Mouse (Mus musculus) myocyte (in vitro differentiated cells): ENCODE measurements at regions not wholly inside any gene's neighbourhood (a gene's known extent, or its start where the extent isn't known, plus 50 kb on each side); places are given as distances from the start of the nearest gene placed in this dataset.

ENCODE experiments used
- H3K27me3 ChIP-seq: one replicate; pipeline ENCODE4 v1.6.1; 2011; ENCODE audit not compliant: control insufficient read depth, insufficient read depth, insufficient read length
- H3K36me3 ChIP-seq: one replicate; pipeline ENCODE4 v1.6.1; 2011; ENCODE audit not compliant: control insufficient read depth, insufficient read depth
- H3K4me2 ChIP-seq: one replicate; pipeline ENCODE4 v1.6.1; 2011; ENCODE audit warnings: low read depth, control low read depth
- H3K4me3 ChIP-seq: one replicate; pipeline ENCODE4 v1.5.1; 2011; ENCODE audit warnings: mild to moderate bottlenecking, control low read depth, moderate library complexity
- H3K79me2 ChIP-seq: one replicate; pipeline ENCODE4 v1.6.1; 2011; ENCODE audit not compliant: control insufficient read depth, insufficient read depth
- H3ac ChIP-seq: one replicate; pipeline ENCODE4 v1.6.1; 2011; ENCODE audit not compliant: control insufficient read depth, insufficient read length
- CEBPB ChIP-seq: IDR thresholded peaks from 2 replicates; pipeline ENCODE4 v1.6.1; 2011; ENCODE audit warnings: mild to moderate bottlenecking, moderate library complexity; ENCODE audit not compliant: poor library complexity, insufficient read depth, severe bottlenecking
- E2F4 ChIP-seq: IDR thresholded peaks from one replicate; pipeline ENCODE4 v1.6.1; 2011; ENCODE audit warnings: mild to moderate bottlenecking, control low read depth, moderate library complexity; ENCODE audit not compliant: insufficient read depth
- MAX ChIP-seq: IDR thresholded peaks from one replicate; pipeline ENCODE4 v1.6.1; 2011; ENCODE audit warnings: low read depth, mild to moderate bottlenecking, control low read depth
- MYOD1 ChIP-seq, 3 experiments: IDR thresholded peaks; one replicate each; pipeline ENCODE4 v1.6.1; 2011; ENCODE audit warnings: control low read depth in 2 of 3, low read depth in 2 of 3, mild to moderate bottlenecking in 2 of 3, moderate library complexity in 1 of 3; ENCODE audit not compliant: insufficient read length in 2 of 3, control insufficient read depth in 1 of 3
- MYOG ChIP-seq, 3 experiments: IDR thresholded peaks; one replicate each; pipeline ENCODE4 v1.6.1; 2011; ENCODE audit warnings: control low read depth in 2 of 3, low read depth in 2 of 3, mild to moderate bottlenecking in 2 of 3; ENCODE audit not compliant: insufficient read length in 2 of 3, control insufficient read depth in 1 of 3, insufficient read depth in 1 of 3
- POLR2A ChIP-seq: IDR thresholded peaks from one replicate; pipeline ENCODE4 v1.6.1; 2011; ENCODE audit warnings: low read depth, mild to moderate bottlenecking, control low read depth, moderate library complexity; ENCODE audit not compliant: insufficient read length
- POLR2AphosphoS2 ChIP-seq: IDR thresholded peaks from one replicate; pipeline ENCODE4 v1.6.1; 2011; ENCODE audit warnings: low read depth, control low read depth; ENCODE audit not compliant: insufficient read length
- REST ChIP-seq: IDR thresholded peaks from one replicate; pipeline ENCODE4 v1.6.1; 2011; ENCODE audit warnings: mild to moderate bottlenecking, control low read depth, moderate library complexity; ENCODE audit not compliant: insufficient read depth, insufficient read length
- SRF ChIP-seq: IDR thresholded peaks from one replicate; pipeline ENCODE4 v1.6.1; 2011; ENCODE audit warnings: low read depth; ENCODE audit not compliant: control insufficient read depth, insufficient read length
- TCF12 ChIP-seq: IDR thresholded peaks from one replicate; pipeline ENCODE4 v1.6.1; 2011; ENCODE audit warnings: mild to moderate bottlenecking, control low read depth; ENCODE audit not compliant: poor library complexity, insufficient read depth, severe bottlenecking
- TCF3 ChIP-seq: IDR thresholded peaks from one replicate; pipeline ENCODE4 v1.6.1; 2011; ENCODE audit warnings: low read depth, control low read depth; ENCODE audit not compliant: insufficient read length
- USF1 ChIP-seq: IDR thresholded peaks from one replicate; pipeline ENCODE4 v1.6.1; 2011; ENCODE audit warnings: low read depth, mild to moderate bottlenecking, control low read depth, moderate library complexity

GRCm38 (mm10) chr1:30517348-30517747 lies 356.4 kb downstream of the Phf3 start:
- H3K79me2 ChIP-seq: no peaks in the 10 kb centered on the region
- no peak overlapping the region for H3ac ChIP-seq
- no peak for TF ChIP-seq TCF3
- TF ChIP-seq SRF: no peak
- TF ChIP-seq E2F4: no peak
- TF ChIP-seq USF1: no peak
- no peak for TF ChIP-seq CEBPB
- TF ChIP-seq POLR2A: no peak
- TF ChIP-seq TCF12: no peak
- TF ChIP-seq POLR2AphosphoS2: no peak
- TF ChIP-seq MYOD1 (IDR thresholded peaks at IDR 0.05; ENCODE audit: control insufficient read depth in 1 of 3, insufficient read length in 2 of 3, low read depth in 2 of 3): no peak
- TF ChIP-seq MYOG (IDR thresholded peaks at IDR 0.05; ENCODE audit: control insufficient read depth in 1 of 3, insufficient read depth in 1 of 3, insufficient read length in 2 of 3, low read depth in 2 of 3): no peak
- TF ChIP-seq REST: no peak
- no peak for TF ChIP-seq MAX
- no peak overlapping the region for H3K4me2 ChIP-seq
- no peak overlapping the region for H3K4me3 ChIP-seq
- no peaks in the 10 kb centered on the region for H3K27me3 ChIP-seq
- H3K36me3 ChIP-seq: no peaks in the 10 kb centered on the region

- Histone ChIP-seq H3K27me3 (no peaks in the 10 kb centered on the region), H3K36me3 (no peaks in the 10 kb centered on the region), H3K4me2 (no peak overlapping the region), H3K4me3 (no peak overlapping the region), H3ac (no peak overlapping the region), H3K79me2 (no peaks in the 10 kb centered on the region)
- TF ChIP-seq POLR2A: no peak
- no peak for TF ChIP-seq MYOG (IDR thresholded peaks at IDR 0.05; ENCODE audit: control insufficient read depth in 1 of 3, insufficient read depth in 1 of 3, insufficient read length in 2 of 3, low read depth in 2 of 3)
- no peak for TF ChIP-seq CEBPB
- TF ChIP-seq USF1: no peak
- no peak for TF ChIP-seq POLR2AphosphoS2
Observed at GRCm38 (mm10) chr1:30515846-30516245, 357.9 kb downstream of the Phf3 start.

- no peak for TF ChIP-seq CEBPB
- no peak overlapping the region for H3ac ChIP-seq
- H3K4me2 ChIP-seq: no peak overlapping the region
- no peaks in the 10 kb centered on the region for H3K36me3 ChIP-seq
- H3K27me3 ChIP-seq: no peaks in the 10 kb centered on the region
- H3K79me2 ChIP-seq: no peaks in the 10 kb centered on the region
- no peak overlapping the region for H3K4me3 ChIP-seq
Observed at GRCm38 (mm10) chr1:30503224-30503623, 370.5 kb downstream of the Phf3 start.

- no peaks in the 10 kb centered on the region for H3K36me3 ChIP-seq
- H3K27me3 ChIP-seq: no peaks in the 10 kb centered on the region
- no peak overlapping the region for H3K4me3 ChIP-seq
- TF ChIP-seq MYOD1 (IDR thresholded peaks at IDR 0.05; ENCODE audit: control insufficient read depth in 1 of 3, insufficient read length in 2 of 3, low read depth in 2 of 3) (no peak), MAX (no peak), POLR2A (no peak), TCF3 (no peak), E2F4 (no peak), MYOG (IDR thresholded peaks at IDR 0.05; ENCODE audit: control insufficient read depth in 1 of 3, insufficient read depth in 1 of 3, insufficient read length in 2 of 3, low read depth in 2 of 3) (no peak), REST (no peak), CEBPB (no peak), TCF12 (no peak), SRF (no peak), USF1 (no peak), POLR2AphosphoS2 (no peak)
- H3K79me2 ChIP-seq: no peaks in the 10 kb centered on the region
- no peak overlapping the region for H3ac ChIP-seq
- no peak overlapping the region for H3K4me2 ChIP-seq
Observed at GRCm38 (mm10) chr1:30460295-30460958, 413.3 kb downstream of the Phf3 start.

- Histone ChIP-seq H3K36me3 (no peaks in the 10 kb centered on the region), H3K4me2 (no peak overlapping the region), H3K79me2 (no peaks in the 10 kb centered on the region), H3K4me3 (no peak overlapping the region), H3ac (no peak overlapping the region), H3K27me3 (no peaks in the 10 kb centered on the region)
- no peak for TF ChIP-seq E2F4
Observed at GRCm38 (mm10) chr1:30437964-30438363, 435.8 kb downstream of the Phf3 start.
